Mouse (Mus musculus) embryonic fibroblast, embryonic 13.5 days (primary cell): ENCODE measurements around the gene Magi3.

ENCODE experiments used
- CTCF ChIP-seq: IDR thresholded peaks from 2 replicates; pipeline ENCODE4 v1.5.1; 2011; ENCODE audit warnings: mild to moderate bottlenecking, control low read depth, low read length, moderate library complexity, borderline replicate concordance; ENCODE audit not compliant: insufficient read depth
- POLR2A ChIP-seq: IDR thresholded peaks from 2 replicates; pipeline ENCODE4 v1.6.1; 2011; ENCODE audit warnings: low read depth, mild to moderate bottlenecking, control low read depth, low read length, moderate library complexity

DNA sequence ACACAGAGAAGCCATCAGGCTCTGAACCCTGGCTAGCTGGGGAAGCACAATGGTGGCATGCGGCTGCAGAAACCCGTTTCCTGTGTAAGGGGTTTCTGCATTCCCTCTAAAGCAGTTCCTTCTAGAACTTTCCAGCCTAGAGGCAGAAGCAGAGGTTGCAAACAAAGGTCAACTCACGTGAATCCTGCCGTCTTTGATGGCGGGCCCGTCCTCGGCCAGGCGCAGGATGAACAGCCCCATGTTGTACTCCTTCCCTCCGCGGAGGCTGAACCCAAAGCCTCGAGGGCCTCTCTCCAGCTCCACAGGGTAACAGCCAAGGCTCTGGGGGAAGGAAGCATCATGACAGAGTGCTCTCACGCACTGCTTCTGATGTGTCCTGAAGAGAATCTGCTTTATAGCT, 200.1 kb downstream of the Magi3 start:
- TF ChIP-seq CTCF = no peak
- no peak for TF ChIP-seq POLR2A
